Mouse (Mus musculus) layer of hippocampus, postnatal 36 days (tissue): ENCODE data around the gene Aoah. TPM values are rescaled to one million over a fixed set of nuclear protein-coding genes. Genes with fewer than 3 reads are reported as not detected.

ENCODE experiments used
- DNase-seq, 2 experiments: peaks; one replicate each; pipeline ENCODE4 v3.0.0; 2022
- total RNA-seq, 2 experiments: library from RNA; stranded (reverse); gene quantifications; 2 replicates each; pipeline ENCODE4 v1.2.3; 2021

The Aoah gene
- total RNA-seq, 2 experiments from 2014 or later, result 0.30 TPM; not detected in 1

- DNase-seq, result no peak
Observed at GRCm38 (mm10) chr13:20916698-20917511, 123.0 kb downstream of the Aoah start.

GRCm38 (mm10) chr13:20920401-20920800 is 126.5 kb downstream of the Aoah start:
- no peak for DNase-seq

GRCm38 (mm10) chr13:20936016-20936415 is 142.1 kb downstream of the Aoah start:
- DNase-seq, result no peak

- DNase-seq, result peak; percentile 34 to 51
Observed at GRCm38 (mm10) chr13:20937452-20937851, 143.5 kb downstream of the Aoah start.

GRCm38 (mm10) chr13:20939099-20939498 is 145.2 kb downstream of the Aoah start:
- no peak for DNase-seq

GRCm38 (mm10) chr13:20940389-20940788 is 146.5 kb downstream of the Aoah start:
- DNase-seq, result no peak

- no peak for DNase-seq
Observed at GRCm38 (mm10) chr13:20941707-20942106, 147.8 kb downstream of the Aoah start.

GRCm38 (mm10) chr13:20963086-20963485 is 169.2 kb downstream of the Aoah start:
- no peak for DNase-seq

GRCm38 (mm10) chr13:20981234-20982230 is 187.6 kb downstream of the Aoah start:
- DNase-seq, result no peak

GRCm38 (mm10) chr13:20985510-20985909 is 191.6 kb downstream of the Aoah start:
- DNase-seq, result no peak

- DNase-seq, result no peak
Observed at GRCm38 (mm10) chr13:20985961-20986360, 192.0 kb downstream of the Aoah start.

GRCm38 (mm10) chr13:21005238-21005637 is 211.3 kb downstream of the Aoah start:
- DNase-seq, result no peak

- peak in 1 of 2 experiments; percentile 5 for DNase-seq
Observed at GRCm38 (mm10) chr13:21005642-21006320, 211.9 kb downstream of the Aoah start.

- DNase-seq, result no peak
Observed at GRCm38 (mm10) chr13:21006321-21006653, 212.4 kb downstream of the Aoah start.

GRCm38 (mm10) chr13:21013659-21014058 is 219.7 kb downstream of the Aoah start:
- DNase-seq, result no peak

GRCm38 (mm10) chr13:21024831-21025230 is 230.9 kb downstream of the Aoah start:
- DNase-seq, result no peak

- peak; percentile 12 to 25 for DNase-seq
Observed at GRCm38 (mm10) chr13:21033176-21033575, 239.3 kb downstream of the Aoah start.

GRCm38 (mm10) chr13:21035011-21035410 is 241.1 kb downstream of the Aoah start:
- no peak for DNase-seq

- no peak for DNase-seq
Observed at GRCm38 (mm10) chr13:21035981-21036380, 242.1 kb downstream of the Aoah start.

GRCm38 (mm10) chr13:21040589-21041199 is 246.8 kb downstream of the Aoah start:
- DNase-seq, result no peak

- no peak for DNase-seq
Observed at GRCm38 (mm10) chr13:21050118-21050517, 256.2 kb downstream of the Aoah start.

- DNase-seq, result no peak
Observed at GRCm38 (mm10) chr13:21066021-21066420, 272.1 kb downstream of the Aoah start.
